Mouse (Mus musculus): Measurements from ENCODE around the gene Sestd1.

- TF ChIP-seq POLR2A (IDR thresholded peaks at IDR 0.05; ENCODE audit: borderline replicate concordance, control insufficient read depth, low read depth, low read length) (no peak), CTCF (IDR thresholded peaks at IDR 0.05; ENCODE audit: control insufficient read depth, insufficient read depth, low read length) (no peak)
Observed at GRCm38 (mm10) chr2:77323739-77324138, 43.3 kb upstream of the Sestd1 start.
